Mouse (Mus musculus) G1E-ER4 (cell line): Measurements from ENCODE around the gene Edil3. TPM values are rescaled to one million over a fixed set of nuclear protein-coding genes. Genes with fewer than 3 reads are reported as not detected.

ENCODE experiments used
- GATA1 ChIP-seq: IDR thresholded peaks from one replicate; pipeline ENCODE4 v1.8.0; 2012; ENCODE audit warnings: low read length, inconsistent platforms
- polyA plus RNA-seq: library from polyadenylated mRNA; stranded (reverse); fragments of >175 nt; gene quantifications from 2 replicates; pipeline ENCODE4 v1.2.3, GENCODE M21; 2012

Edil3 gene
- polyA plus RNA-seq, 1 experiment, result not detected

GRCm38 (mm10) chr13:89324282-89324681 lies 503.0 kb downstream of the Edil3 start:
- no peak for TF ChIP-seq GATA1

- no peak for TF ChIP-seq GATA1
Measured at GRCm38 (mm10) chr13:89334494-89334893, 513.2 kb downstream of the Edil3 start.

GRCm38 (mm10) chr13:89335908-89336579 lies 514.8 kb downstream of the Edil3 start:
- TF ChIP-seq GATA1, result no peak

- no peak for TF ChIP-seq GATA1
Measured at GRCm38 (mm10) chr13:89339055-89339454, 517.8 kb downstream of the Edil3 start.

GRCm38 (mm10) chr13:89339776-89340175 lies 518.5 kb downstream of the Edil3 start:
- TF ChIP-seq GATA1, result no peak

- TF ChIP-seq GATA1, result no peak
Measured at GRCm38 (mm10) chr13:89355234-89355633, 534.0 kb downstream of the Edil3 start.

- TF ChIP-seq GATA1, result no peak
Measured at GRCm38 (mm10) chr13:89358407-89358806, 537.1 kb downstream of the Edil3 start.

- TF ChIP-seq GATA1, result no peak
Measured at GRCm38 (mm10) chr13:89362274-89362673, 541.0 kb downstream of the Edil3 start.

GRCm38 (mm10) chr13:89371253-89371652 lies 550.0 kb downstream of the Edil3 start:
- TF ChIP-seq GATA1, result no peak

GRCm38 (mm10) chr13:89371656-89372240 lies 550.5 kb downstream of the Edil3 start:
- TF ChIP-seq GATA1, result no peak
